Mouse (Mus musculus): Measurements from ENCODE around the gene Fam71f2. TPM values are rescaled to one million over a fixed set of nuclear protein-coding genes. Genes with fewer than 3 reads are reported as not detected.

Fam71f2 gene
- polyA plus RNA-seq, 1 experiment from 2014 or later = 0.24 TPM

DNA sequence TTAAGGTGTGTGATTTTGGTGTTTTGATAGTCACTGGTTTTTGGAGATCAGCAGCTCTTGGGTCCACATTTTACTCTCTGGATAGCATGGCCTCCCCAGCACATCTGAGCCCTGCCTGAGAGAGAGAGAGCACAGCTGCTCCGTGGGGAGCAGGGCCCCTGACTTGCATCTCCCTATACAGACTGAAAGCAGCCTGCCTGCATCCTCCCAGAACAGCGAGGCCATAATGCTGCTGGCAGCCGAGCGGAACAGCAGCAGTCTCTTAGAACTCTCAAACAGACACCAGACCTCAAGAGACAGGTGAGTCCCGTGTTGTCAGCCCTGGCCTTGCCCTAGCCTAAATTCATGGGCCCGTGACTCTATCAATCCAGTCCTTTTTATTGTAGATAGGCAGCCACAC, 8.1 kb downstream of the Fam71f2 start:
- 46% methylated on average over 6 of the region's 6 CpGs for whole genome bisulfite sequencing

DNA sequence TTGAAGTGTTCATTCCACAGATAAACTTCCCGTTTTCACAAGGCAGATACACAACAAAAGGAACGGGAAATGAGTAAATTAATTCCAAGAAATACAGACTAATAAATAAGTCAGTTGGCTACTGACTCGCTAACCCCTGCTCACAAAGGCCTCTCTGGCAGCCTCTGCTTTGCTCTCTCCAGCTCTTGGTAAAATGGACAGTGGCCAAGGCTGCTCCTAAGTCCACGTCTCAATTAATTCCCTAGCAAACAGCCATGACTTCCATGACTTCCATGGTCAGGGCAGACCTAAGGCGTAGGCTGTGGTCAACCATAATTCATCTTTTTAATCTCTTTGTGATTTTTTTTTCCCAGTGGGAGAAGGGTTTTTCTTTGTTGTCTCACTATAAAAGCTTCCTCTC, 8.6 kb downstream of the Fam71f2 start:
- 72% methylated on average over 5 of the region's 5 CpGs for WGBS

More for the DNA sequence above, 8.1 kb downstream of the Fam71f2 start:
- no peak overlapping the region for H3K4me2 ChIP-seq (replicated peaks)
- no peak for ATAC-seq
- no peak overlapping the region for H3K4me3 ChIP-seq (replicated peaks)
- H3K9ac ChIP-seq = no peak overlapping the region
- no peaks in the 10 kb centered on the region for H3K36me3 ChIP-seq
- no peaks in the 10 kb centered on the region for H3K9me3 ChIP-seq
- no peaks in the 10 kb centered on the region for H3K4me1 ChIP-seq (replicated peaks)
- H3K27me3 ChIP-seq (replicated peaks) = no peaks in the 10 kb centered on the region
- no peak overlapping the region for H3K27ac ChIP-seq

DNA sequence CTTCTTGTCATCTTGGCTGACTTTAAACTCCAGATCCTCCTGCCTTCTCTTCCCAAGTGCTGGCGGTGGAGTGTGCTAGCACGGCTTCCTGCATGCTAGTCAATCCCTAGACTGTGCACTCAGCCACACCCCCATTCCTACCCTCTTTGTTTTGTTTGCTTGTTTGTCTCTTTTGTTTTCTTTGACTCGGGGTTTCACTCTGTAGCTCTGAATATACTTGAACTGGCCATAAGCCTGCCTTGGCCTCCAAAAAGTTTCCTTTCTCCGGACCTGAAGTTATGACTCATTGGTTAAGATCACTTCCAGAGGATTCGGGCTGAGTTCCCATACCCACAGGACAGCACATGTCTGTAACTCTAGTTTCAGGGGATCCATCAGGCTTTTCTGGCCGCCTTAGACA, 9.3 kb downstream of the Fam71f2 start:
- no peak for ATAC-seq
- H3K27me3 ChIP-seq (replicated peaks) = no peaks in the 10 kb centered on the region
- H3K9me3 ChIP-seq = no peaks in the 10 kb centered on the region
- no peaks in the 10 kb centered on the region for H3K36me3 ChIP-seq
- H3K27ac ChIP-seq = no peak overlapping the region
- no peak overlapping the region for H3K9ac ChIP-seq
- H3K4me2 ChIP-seq (replicated peaks) = no peak overlapping the region
- 64% methylated on average over 6 of the region's 6 CpGs for WGBS
- no peak overlapping the region for H3K4me3 ChIP-seq (replicated peaks)
- H3K4me1 ChIP-seq (replicated peaks) = no peaks in the 10 kb centered on the region

More for the DNA sequence above, 8.6 kb downstream of the Fam71f2 start:
- Histone ChIP-seq H3K36me3 (no peaks in the 10 kb centered on the region), H3K4me2 (replicated peaks) (no peak overlapping the region), H3K9me3 (no peaks in the 10 kb centered on the region), H3K4me1 (replicated peaks) (no peaks in the 10 kb centered on the region), H3K4me3 (replicated peaks) (no peak overlapping the region), H3K9ac (no peak overlapping the region), H3K27me3 (replicated peaks) (no peaks in the 10 kb centered on the region), H3K27ac (no peak overlapping the region)
- ATAC-seq = no peak

DNA sequence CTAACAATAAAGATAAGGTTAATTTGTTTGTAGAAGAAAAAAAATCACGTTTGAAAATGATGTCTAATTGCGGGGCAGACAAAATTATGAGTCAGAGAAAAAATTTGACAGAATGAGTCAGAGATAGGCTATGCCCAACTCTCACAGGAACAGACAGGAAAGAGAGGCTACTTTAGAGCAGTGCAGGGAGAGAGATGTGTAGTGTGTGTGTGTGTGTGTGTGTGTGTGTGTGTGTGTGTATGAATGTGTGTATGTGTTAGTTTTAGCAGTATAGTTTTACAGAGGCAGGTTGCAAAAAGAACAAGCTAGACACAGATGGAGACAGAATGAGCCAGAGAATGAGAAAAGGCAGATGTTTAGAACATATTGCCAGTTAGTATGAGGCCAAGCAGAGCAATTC, 19.7 kb downstream of the Fam71f2 start:
- H3K27me3 ChIP-seq (replicated peaks) = no peaks in the 10 kb centered on the region
- 35% methylated on average over 2 of the region's 2 CpGs for WGBS
- no peak overlapping the region for H3K27ac ChIP-seq
- H3K36me3 ChIP-seq = no peaks in the 10 kb centered on the region
- H3K4me1 ChIP-seq (replicated peaks) = no peaks in the 10 kb centered on the region
- no peak overlapping the region for H3K4me2 ChIP-seq (replicated peaks)
- no peaks in the 10 kb centered on the region for H3K9me3 ChIP-seq
- ATAC-seq = peak; percentile 47; the same call in 1 of the 2 replicates
- no peak overlapping the region for H3K4me3 ChIP-seq (replicated peaks)
- H3K9ac ChIP-seq = no peak overlapping the region

- H3K9ac ChIP-seq = no peak overlapping the region
- no peaks in the 10 kb centered on the region for H3K27me3 ChIP-seq (replicated peaks)
- H3K4me2 ChIP-seq (replicated peaks) = no peak overlapping the region
- H3K4me3 ChIP-seq (replicated peaks) = no peak overlapping the region
- H3K4me1 ChIP-seq (replicated peaks) = no peaks in the 10 kb centered on the region
- no peaks in the 10 kb centered on the region for H3K36me3 ChIP-seq
- H3K9me3 ChIP-seq = no peaks in the 10 kb centered on the region
- H3K27ac ChIP-seq = no peak overlapping the region
- ATAC-seq = no peak
Observed at GRCm38 (mm10) chr6:29303251-29303650, 23.9 kb downstream of the Fam71f2 start.

GRCm38 (mm10) chr6:29303726-29304125, 24.3 kb downstream of the Fam71f2 start:
- 31% methylated on average over 5 of the region's 5 CpGs for WGBS
- no peak overlapping the region for H3K4me3 ChIP-seq (replicated peaks)
- no peak for ATAC-seq
- H3K27me3 ChIP-seq (replicated peaks) = no peaks in the 10 kb centered on the region
- no peaks in the 10 kb centered on the region for H3K4me1 ChIP-seq (replicated peaks)
- H3K36me3 ChIP-seq = no peaks in the 10 kb centered on the region
- H3K9ac ChIP-seq = no peak overlapping the region
- H3K27ac ChIP-seq = no peak overlapping the region
- no peak overlapping the region for H3K4me2 ChIP-seq (replicated peaks)
- no peaks in the 10 kb centered on the region for H3K9me3 ChIP-seq

DNA sequence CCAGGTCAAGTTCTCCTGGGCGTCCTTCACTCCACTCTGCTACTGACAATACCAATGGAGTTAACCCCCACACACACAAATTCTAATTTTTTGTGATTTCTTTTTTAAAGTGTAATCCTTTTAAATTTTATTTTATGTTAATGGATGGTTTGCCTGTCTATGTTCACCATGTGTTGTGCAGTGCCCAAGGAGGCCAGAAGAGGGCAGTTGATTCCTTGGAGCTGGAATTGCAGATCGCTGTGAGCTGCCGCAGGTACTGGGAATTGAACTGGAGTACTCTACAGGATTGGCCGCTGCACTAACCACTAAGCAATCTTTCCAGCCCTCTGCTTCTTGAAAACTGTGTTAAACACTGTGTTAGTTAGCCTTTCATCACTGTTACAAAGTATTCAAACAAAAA, 26.1 kb downstream of the Fam71f2 start:
- Histone ChIP-seq H3K4me2 (replicated peaks) (no peak overlapping the region), H3K9ac (no peak overlapping the region), H3K4me1 (replicated peaks) (no peaks in the 10 kb centered on the region), H3K27me3 (replicated peaks) (no peaks in the 10 kb centered on the region), H3K4me3 (replicated peaks) (no peak overlapping the region), H3K9me3 (no peaks in the 10 kb centered on the region), H3K36me3 (no peaks in the 10 kb centered on the region), H3K27ac (no peak overlapping the region)
- 88% methylated on average over 4 of the region's 4 CpGs for WGBS
- no peak for ATAC-seq

DNA sequence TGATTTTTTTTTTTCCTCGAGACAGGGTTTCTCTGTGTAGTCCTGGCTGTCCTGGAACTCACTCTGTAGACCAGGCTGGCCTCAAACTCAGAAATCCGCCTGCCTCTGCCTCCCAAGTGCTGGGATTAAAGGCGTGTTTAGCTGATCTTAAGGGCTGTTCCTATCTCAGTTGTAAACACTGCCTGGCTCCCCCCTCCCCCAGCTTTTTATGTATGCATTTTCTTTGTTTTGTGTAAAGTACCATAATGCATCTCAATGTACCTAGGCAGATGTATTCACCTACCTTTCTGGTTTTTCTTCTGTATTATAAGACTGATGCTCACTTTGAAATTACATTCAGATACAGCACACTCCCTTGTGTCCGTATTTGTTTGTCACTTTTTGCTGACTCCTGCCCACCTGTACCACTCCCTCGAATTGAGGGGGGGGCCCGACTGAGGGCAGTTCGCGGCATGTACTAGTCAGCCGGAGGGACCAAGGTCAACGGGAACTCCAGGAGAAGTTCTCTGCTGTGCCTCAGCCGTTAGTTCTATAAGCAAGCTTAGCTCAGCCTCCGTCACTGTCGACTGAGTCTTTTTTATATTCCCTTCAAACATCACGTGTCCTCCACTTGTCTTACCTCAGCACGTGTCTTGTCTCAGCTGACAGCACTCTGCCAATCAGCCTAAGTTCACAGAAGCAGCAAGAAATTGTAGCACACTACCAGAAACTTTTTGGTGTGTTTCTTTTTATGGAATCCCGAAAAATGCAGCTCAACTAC, 29.6 kb downstream of the Fam71f2 start:
- Histone ChIP-seq H3K27me3 (replicated peaks) (no peaks in the 10 kb centered on the region), H3K9me3 (no peaks in the 10 kb centered on the region), H3K27ac (no peak overlapping the region), H3K4me3 (replicated peaks) (no peak overlapping the region), H3K36me3 (no peaks in the 10 kb centered on the region), H3K4me2 (replicated peaks) (no peak overlapping the region), H3K9ac (no peak overlapping the region), H3K4me1 (replicated peaks) (no peaks in the 10 kb centered on the region)
- WGBS = 86% methylated on average over 16 of the region's 16 CpGs
- ATAC-seq = no peak

GRCm38 (mm10) chr6:29313690-29314202, 34.4 kb downstream of the Fam71f2 start:
- no peaks in the 10 kb centered on the region for H3K36me3 ChIP-seq

DNA sequence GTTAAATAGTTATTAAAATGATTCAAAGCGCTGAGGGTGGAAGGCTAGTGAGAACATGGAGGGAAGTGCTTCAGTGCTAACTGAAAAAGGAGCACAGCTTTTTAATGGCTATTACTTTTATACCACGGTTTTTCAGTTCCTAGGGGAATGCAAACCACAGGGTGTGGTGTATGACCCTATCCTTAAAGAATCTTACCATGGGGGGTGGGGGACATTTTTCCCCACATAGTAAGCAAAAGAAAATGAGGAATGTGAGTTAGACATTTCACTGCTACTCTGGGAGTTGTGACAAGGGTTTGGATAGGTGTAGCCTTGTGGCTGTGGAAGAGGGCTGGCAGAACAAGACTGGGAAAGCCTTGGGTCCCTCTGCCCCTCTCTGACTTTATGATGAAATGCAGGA, 37.9 kb downstream of the Fam71f2 start:
- no peak overlapping the region for H3K4me2 ChIP-seq (replicated peaks)
- no peaks in the 10 kb centered on the region for H3K27me3 ChIP-seq (replicated peaks)
- H3K36me3 ChIP-seq = no peaks in the 10 kb centered on the region
- no peak for ATAC-seq
- H3K9me3 ChIP-seq = no peaks in the 10 kb centered on the region
- H3K9ac ChIP-seq = no peak overlapping the region
- no peak overlapping the region for H3K4me3 ChIP-seq (replicated peaks)
- H3K4me1 ChIP-seq (replicated peaks) = 0 out of 2 replicates have a peak, but pooled peaks cover 5% of the 10 kb centered on the region
- no peak overlapping the region for H3K27ac ChIP-seq
- 58% methylated on average over 2 of the region's 2 CpGs for WGBS

More at GRCm38 (mm10) chr6:29313690-29314202, 34.4 kb downstream of the Fam71f2 start:
- H3K27me3 ChIP-seq (replicated peaks) = no peaks in the 10 kb centered on the region
- no peak overlapping the region for H3K9ac ChIP-seq
- H3K4me1 ChIP-seq (replicated peaks) = no peaks in the 10 kb centered on the region
- H3K4me3 ChIP-seq (replicated peaks) = no peak overlapping the region
- no peaks in the 10 kb centered on the region for H3K9me3 ChIP-seq
- no peak overlapping the region for H3K4me2 ChIP-seq (replicated peaks)
- ATAC-seq = no peak
- 70% methylated on average over 14 of the region's 14 CpGs for WGBS
- H3K27ac ChIP-seq = no peak overlapping the region

DNA sequence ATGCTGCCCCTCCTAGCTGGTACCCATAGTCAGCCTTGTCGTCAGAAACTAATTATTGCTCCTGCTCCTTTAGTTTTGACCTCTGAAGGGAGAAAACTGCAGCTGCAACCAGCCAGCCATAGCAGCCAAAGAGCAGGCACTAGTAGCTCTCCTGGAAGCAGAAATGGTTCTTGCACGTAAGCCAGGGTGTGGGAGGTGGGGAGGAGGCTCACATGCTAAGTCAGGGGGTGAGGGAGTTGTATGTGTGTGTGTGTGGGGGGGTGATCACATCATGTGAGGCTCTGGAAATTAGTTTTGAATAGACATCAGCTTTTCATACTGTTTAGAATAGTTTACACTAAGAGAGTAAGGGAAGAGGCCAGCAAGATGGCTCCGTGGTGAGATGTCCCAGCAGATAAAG, 38.5 kb downstream of the Fam71f2 start:
- Histone ChIP-seq H3K4me3 (replicated peaks) (no peak overlapping the region), H3K27ac (no peak overlapping the region), H3K4me1 (replicated peaks) (0 out of 2 replicates have a peak, but pooled peaks cover 5% of the 10 kb centered on the region), H3K4me2 (replicated peaks) (no peak overlapping the region), H3K9ac (no peak overlapping the region), H3K36me3 (no peaks in the 10 kb centered on the region), H3K27me3 (replicated peaks) (no peaks in the 10 kb centered on the region), H3K9me3 (no peaks in the 10 kb centered on the region)
- ATAC-seq = no peak
- 67% methylated on average over 3 of the region's 3 CpGs for WGBS

DNA sequence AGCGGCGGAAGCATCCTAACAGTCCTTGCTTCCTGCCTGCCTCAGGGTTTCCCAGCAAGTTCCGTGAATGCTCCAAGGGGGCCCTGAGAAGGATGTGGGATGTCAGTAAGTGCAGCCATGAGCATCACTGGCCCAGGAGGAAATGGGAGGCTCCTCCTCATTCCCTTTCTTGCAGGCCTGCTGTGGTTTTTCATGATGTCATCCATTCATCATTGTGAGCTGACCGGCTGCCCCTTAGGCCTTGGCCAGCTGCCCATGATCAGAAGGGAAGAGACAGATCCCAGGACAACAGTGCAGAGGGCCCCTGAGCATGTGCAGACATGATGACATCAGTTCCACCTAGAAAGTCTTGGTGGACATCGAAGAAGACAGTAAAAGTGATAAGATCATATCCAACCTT, 39.5 kb downstream of the Fam71f2 start, which contains the start of gene Fam71f1:
Gene Fam71f1, plus strand, starts transcription at position 262 of the 400 bp plus-strand sequence.
- 53% methylated on average over 5 of the region's 5 CpGs for WGBS
- no peaks in the 10 kb centered on the region for H3K27me3 ChIP-seq (replicated peaks)

GRCm38 (mm10) chr6:29321586-29321985, 42.2 kb downstream of the Fam71f2 start:
- no peak for ATAC-seq
- 82% methylated on average over 6 of the region's 6 CpGs for WGBS

More for the DNA sequence above, 39.5 kb downstream of the Fam71f2 start, which contains the start of gene Fam71f1:
- H3K36me3 ChIP-seq = no peaks in the 10 kb centered on the region
- H3K9me3 ChIP-seq = no peaks in the 10 kb centered on the region
- peak; percentile 55; the same call in 1 of the 2 replicates for ATAC-seq
- no peak within 1 kb of the TSS for H3K27ac ChIP-seq
- H3K4me3 ChIP-seq (replicated peaks) = no peak within 1 kb of the TSS
- 0 out of 2 replicates have a peak, but pooled peaks cover 5% of the 10 kb centered on the region for H3K4me1 ChIP-seq (replicated peaks)
- no peak within 1 kb of the TSS for H3K9ac ChIP-seq
- H3K4me2 ChIP-seq (replicated peaks) = no peak within 1 kb of the TSS

More at GRCm38 (mm10) chr6:29321586-29321985, 42.2 kb downstream of the Fam71f2 start:
- Histone ChIP-seq H3K9ac (no peak overlapping the region), H3K4me2 (replicated peaks) (no peak overlapping the region), H3K4me1 (replicated peaks) (0 out of 2 replicates have a peak, but pooled peaks cover 5% of the 10 kb centered on the region), H3K27ac (no peak overlapping the region), H3K4me3 (replicated peaks) (no peak overlapping the region), H3K27me3 (replicated peaks) (no peaks in the 10 kb centered on the region), H3K36me3 (no peaks in the 10 kb centered on the region), H3K9me3 (no peaks in the 10 kb centered on the region)
